Mouse (Mus musculus): ENCODE measurements at regions not wholly inside any gene's neighbourhood (a gene's known extent, or its start where the extent isn't known, plus 50 kb on each side); places are given as distances from the start of the nearest gene placed in this dataset.

GRCm38 (mm10) chr2:124718985-124719384 lies 348.9 kb upstream of the Slc24a5 start:
- 77% methylated on average over 9 of the region's 9 CpGs for WGBS
- no peak for ATAC-seq (ENCODE audit: low FRiP score)

GRCm38 (mm10) chr2:124719820-124720478 lies 348.0 kb upstream of the Slc24a5 start:
- Histone ChIP-seq H3K27me3 (replicated peaks) (no peaks in the 10 kb centered on the region), H3K36me3 (no peaks in the 10 kb centered on the region), H3K9ac (replicated peaks) (no peak overlapping the region), H3K4me2 (no peak overlapping the region), H3K27ac (replicated peaks) (peak overlapping the region; percentile 49; the same call in 1 of the 2 replicates), H3K4me1 (peaks cover 14% of the 10 kb centered on the region), H3K4me3 (replicated peaks) (no peak overlapping the region), H3K9me3 (replicated peaks) (no peaks in the 10 kb centered on the region)
- ATAC-seq (ENCODE audit: low FRiP score): no peak
- WGBS: 67% methylated on average over 14 of the region's 14 CpGs

More at GRCm38 (mm10) chr2:124718985-124719384, 348.9 kb upstream of the Slc24a5 start:
- H3K4me1 ChIP-seq: 0 out of 2 replicates have a peak, but pooled peaks cover 7% of the 10 kb centered on the region
- H3K27ac ChIP-seq (replicated peaks): no peak overlapping the region
- no peak overlapping the region for H3K9ac ChIP-seq (replicated peaks)
- no peaks in the 10 kb centered on the region for H3K27me3 ChIP-seq (replicated peaks)
- no peaks in the 10 kb centered on the region for H3K9me3 ChIP-seq (replicated peaks)
- no peak overlapping the region for H3K4me2 ChIP-seq
- no peak overlapping the region for H3K4me3 ChIP-seq (replicated peaks)
- H3K36me3 ChIP-seq: no peaks in the 10 kb centered on the region

GRCm38 (mm10) chr2:124720593-124721445 lies 347.1 kb upstream of the Slc24a5 start:
- H3K36me3 ChIP-seq: no peaks in the 10 kb centered on the region
- peak overlapping the region; percentile 58 for H3K27ac ChIP-seq (replicated peaks)
- H3K27me3 ChIP-seq (replicated peaks): no peaks in the 10 kb centered on the region
- WGBS: 71% methylated on average over 14 of the region's 14 CpGs
- no peak overlapping the region for H3K4me3 ChIP-seq (replicated peaks)
- no peaks in the 10 kb centered on the region for H3K9me3 ChIP-seq (replicated peaks)
- H3K4me1 ChIP-seq: peaks cover 21% of the 10 kb centered on the region
- no peak overlapping the region for H3K9ac ChIP-seq (replicated peaks)
- no peak overlapping the region for H3K4me2 ChIP-seq
- no peak for ATAC-seq (ENCODE audit: low FRiP score)

GRCm38 (mm10) chr2:124724171-124724570 lies 343.8 kb upstream of the Slc24a5 start:
- H3K9me3 ChIP-seq (replicated peaks): no peaks in the 10 kb centered on the region
- H3K4me1 ChIP-seq: peaks cover 21% of the 10 kb centered on the region
- no peaks in the 10 kb centered on the region for H3K36me3 ChIP-seq
- no peak overlapping the region for H3K27ac ChIP-seq (replicated peaks)
- ATAC-seq (ENCODE audit: low FRiP score): no peak
- 46% methylated on average over 4 of the region's 4 CpGs for WGBS
- H3K4me3 ChIP-seq (replicated peaks): no peak overlapping the region
- H3K9ac ChIP-seq (replicated peaks): no peak overlapping the region
- H3K27me3 ChIP-seq (replicated peaks): no peaks in the 10 kb centered on the region
- no peak overlapping the region for H3K4me2 ChIP-seq

- Histone ChIP-seq H3K27me3 (replicated peaks) (no peaks in the 10 kb centered on the region), H3K9ac (replicated peaks) (no peak overlapping the region), H3K27ac (replicated peaks) (no peak overlapping the region), H3K4me2 (no peak overlapping the region), H3K4me3 (replicated peaks) (no peak overlapping the region), H3K9me3 (replicated peaks) (no peaks in the 10 kb centered on the region), H3K36me3 (no peaks in the 10 kb centered on the region), H3K4me1 (peaks cover 17% of the 10 kb centered on the region)
- 39% methylated on average over 5 of the region's 5 CpGs for WGBS
- ATAC-seq (ENCODE audit: low FRiP score): peak; percentile 77; the same call in 1 of the 2 replicates
Measured at GRCm38 (mm10) chr2:124724827-124725480, 343.0 kb upstream of the Slc24a5 start.

GRCm38 (mm10) chr2:124727979-124728378 lies 339.9 kb upstream of the Slc24a5 start:
- H3K4me2 ChIP-seq: no peak overlapping the region
- H3K27me3 ChIP-seq (replicated peaks): no peaks in the 10 kb centered on the region
- no peak overlapping the region for H3K9ac ChIP-seq (replicated peaks)
- no peak overlapping the region for H3K4me3 ChIP-seq (replicated peaks)
- H3K36me3 ChIP-seq: no peaks in the 10 kb centered on the region
- no peak for ATAC-seq (ENCODE audit: low FRiP score)
- H3K4me1 ChIP-seq: peaks cover 14% of the 10 kb centered on the region
- no peaks in the 10 kb centered on the region for H3K9me3 ChIP-seq (replicated peaks)
- H3K27ac ChIP-seq (replicated peaks): no peak overlapping the region
- WGBS: 88% methylated on average over 5 of the region's 5 CpGs

- no peaks in the 10 kb centered on the region for H3K4me1 ChIP-seq
- ATAC-seq (ENCODE audit: low FRiP score): no peak
- H3K4me3 ChIP-seq (replicated peaks): no peak overlapping the region
- H3K27me3 ChIP-seq (replicated peaks): no peaks in the 10 kb centered on the region
- H3K9me3 ChIP-seq (replicated peaks): no peaks in the 10 kb centered on the region
- H3K9ac ChIP-seq (replicated peaks): no peak overlapping the region
- WGBS: 91% methylated on average over 2 of the region's 2 CpGs
- no peak overlapping the region for H3K4me2 ChIP-seq
- H3K36me3 ChIP-seq: no peaks in the 10 kb centered on the region
- H3K27ac ChIP-seq (replicated peaks): no peak overlapping the region
Measured at GRCm38 (mm10) chr2:124732593-124732992, 335.3 kb upstream of the Slc24a5 start.

GRCm38 (mm10) chr2:124740848-124741247 lies 327.1 kb upstream of the Slc24a5 start:
- ATAC-seq (ENCODE audit: low FRiP score): no peak
- H3K27me3 ChIP-seq (replicated peaks): no peaks in the 10 kb centered on the region
- no peak overlapping the region for H3K4me3 ChIP-seq (replicated peaks)
- H3K4me1 ChIP-seq: peaks cover 16% of the 10 kb centered on the region
- no peaks in the 10 kb centered on the region for H3K9me3 ChIP-seq (replicated peaks)
- H3K36me3 ChIP-seq: no peaks in the 10 kb centered on the region
- 55% methylated on average over 13 of the region's 13 CpGs for WGBS
- no peak overlapping the region for H3K27ac ChIP-seq (replicated peaks)
- H3K4me2 ChIP-seq: no peak overlapping the region
- no peak overlapping the region for H3K9ac ChIP-seq (replicated peaks)

- 77% methylated on average over 2 of the region's 2 CpGs for WGBS
Measured at GRCm38 (mm10) chr2:124742964-124743363, 325.0 kb upstream of the Slc24a5 start.

GRCm38 (mm10) chr2:124745045-124745444 lies 322.9 kb upstream of the Slc24a5 start:
- H3K27me3 ChIP-seq (replicated peaks): no peaks in the 10 kb centered on the region
- H3K9me3 ChIP-seq (replicated peaks): no peaks in the 10 kb centered on the region

More at GRCm38 (mm10) chr2:124742964-124743363, 325.0 kb upstream of the Slc24a5 start:
- no peak overlapping the region for H3K9ac ChIP-seq (replicated peaks)
- no peak overlapping the region for H3K4me3 ChIP-seq (replicated peaks)
- H3K9me3 ChIP-seq (replicated peaks): no peaks in the 10 kb centered on the region
- peaks cover 16% of the 10 kb centered on the region for H3K4me1 ChIP-seq
- no peak for ATAC-seq (ENCODE audit: low FRiP score)
- H3K27me3 ChIP-seq (replicated peaks): no peaks in the 10 kb centered on the region
- no peak overlapping the region for H3K27ac ChIP-seq (replicated peaks)
- H3K36me3 ChIP-seq: no peaks in the 10 kb centered on the region
- H3K4me2 ChIP-seq: no peak overlapping the region

GRCm38 (mm10) chr2:124747119-124747518 lies 320.8 kb upstream of the Slc24a5 start:
- H3K9ac ChIP-seq (replicated peaks): no peak overlapping the region
- no peak overlapping the region for H3K27ac ChIP-seq (replicated peaks)
- no peaks in the 10 kb centered on the region for H3K9me3 ChIP-seq (replicated peaks)
- no peaks in the 10 kb centered on the region; the same call in 1 of the 2 replicates for H3K4me1 ChIP-seq
- H3K27me3 ChIP-seq (replicated peaks): no peaks in the 10 kb centered on the region
- no peaks in the 10 kb centered on the region for H3K36me3 ChIP-seq
- no peak overlapping the region for H3K4me2 ChIP-seq
- no peak overlapping the region for H3K4me3 ChIP-seq (replicated peaks)
- no peak for ATAC-seq (ENCODE audit: low FRiP score)
- 84% methylated on average over 1 of the region's 1 CpGs for WGBS

More at GRCm38 (mm10) chr2:124745045-124745444, 322.9 kb upstream of the Slc24a5 start:
- Histone ChIP-seq H3K4me2 (no peak overlapping the region), H3K9ac (replicated peaks) (no peak overlapping the region), H3K4me1 (peaks cover 16% of the 10 kb centered on the region), H3K4me3 (replicated peaks) (no peak overlapping the region), H3K36me3 (no peaks in the 10 kb centered on the region), H3K27ac (replicated peaks) (no peak overlapping the region)
- ATAC-seq (ENCODE audit: low FRiP score): no peak
- WGBS: 87% methylated on average over 2 of the region's 2 CpGs
